Mouse (Mus musculus): ENCODE measurements at regions not wholly inside any gene's neighbourhood (a gene's known extent, or its start where the extent isn't known, plus 50 kb on each side); places are given as distances from the start of the nearest gene placed in this dataset.
A peak's percentile ranks its signal among the peaks of the same experiment; 100 is the strongest.

DNA sequence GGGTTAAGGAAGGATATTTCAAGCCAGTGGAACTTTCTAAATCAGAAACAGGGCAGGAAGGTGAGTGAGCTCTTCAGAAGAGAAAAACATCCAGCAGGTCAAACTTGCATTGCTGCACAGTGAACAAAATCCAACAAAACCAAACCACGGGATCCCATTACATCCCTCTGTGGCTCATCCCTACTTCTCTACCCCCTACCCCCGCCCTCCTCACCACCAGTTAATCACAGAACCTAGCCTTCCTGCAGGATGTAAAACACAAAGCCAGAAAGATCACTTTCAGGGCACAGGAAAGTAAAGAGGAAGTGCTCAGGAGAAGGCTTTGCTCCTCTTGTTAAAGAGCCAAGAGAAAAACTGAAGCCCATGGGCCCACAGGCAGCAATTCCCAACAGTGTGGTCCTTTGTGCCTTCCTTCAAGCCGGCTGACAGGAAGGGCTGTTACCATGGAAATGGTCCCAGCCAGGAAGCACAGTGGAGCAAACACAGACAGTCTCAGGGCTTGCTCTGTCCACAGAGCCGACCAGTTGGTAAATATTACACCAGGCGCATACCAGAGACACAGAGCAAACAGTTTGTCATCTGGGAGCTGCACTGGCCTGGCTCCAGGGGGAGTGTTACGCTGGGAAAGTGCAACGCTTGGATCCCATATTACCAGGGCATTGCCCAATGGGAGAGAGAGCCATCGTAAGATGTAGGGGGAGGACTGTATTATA is 63.2 kb upstream of the Lmcd1 start:
- Histone ChIP-seq H3K27ac (ENCODE audit: low read depth, low read length) (no peak overlapping the region), H3K4me1 (replicated peaks; ENCODE audit: control insufficient read depth, insufficient read depth, low read length) (no peaks in the 10 kb centered on the region), H3K9ac (ENCODE audit: low read depth, low read length) (no peak overlapping the region), H3K4me2 (replicated peaks; ENCODE audit: low read depth) (no peak overlapping the region), H3K36me3 (ENCODE audit: control insufficient read depth, insufficient read depth) (no peaks in the 10 kb centered on the region), H3K27me3 (replicated peaks; ENCODE audit: control insufficient read depth, insufficient read depth, low read length) (no peaks in the 10 kb centered on the region), H3K9me3 (ENCODE audit: control insufficient read depth) (no peaks in the 10 kb centered on the region), H3K4me3 (ENCODE audit: low read depth, low read length) (no peak overlapping the region)
- ATAC-seq, result peak; percentile 80
- TF ChIP-seq CTCF (IDR thresholded peaks at IDR 0.05; ENCODE audit: low read depth), result peak; percentile 46
- 13% methylated on average over 8 of the region's 8 CpGs for WGBS

DNA sequence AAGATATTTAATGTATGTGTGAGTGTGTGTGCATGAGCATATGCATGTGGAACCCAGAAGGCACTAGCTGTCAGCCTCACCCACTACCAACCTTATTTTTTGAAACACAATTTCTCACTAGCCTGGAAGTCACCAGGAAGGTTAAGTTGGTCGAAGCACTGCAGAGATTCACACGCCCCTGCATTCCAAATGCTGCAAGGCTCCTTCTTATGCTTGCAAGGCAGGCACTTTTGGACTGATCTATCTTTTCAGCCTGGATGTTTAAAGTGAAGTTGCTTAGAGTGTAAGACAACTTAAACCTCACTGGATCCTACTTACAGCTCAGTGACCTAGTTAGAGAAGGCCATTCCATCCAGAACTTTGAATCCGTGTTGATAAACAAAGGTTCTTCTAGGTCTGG is 56.7 kb upstream of the Lmcd1 start:
- Histone ChIP-seq H3K27ac (ENCODE audit: low read depth, low read length) (no peak overlapping the region), H3K36me3 (ENCODE audit: control insufficient read depth, insufficient read depth) (no peaks in the 10 kb centered on the region), H3K4me1 (replicated peaks; ENCODE audit: control insufficient read depth, insufficient read depth, low read length) (no peaks in the 10 kb centered on the region), H3K9me3 (ENCODE audit: control insufficient read depth) (no peaks in the 10 kb centered on the region), H3K27me3 (replicated peaks; ENCODE audit: control insufficient read depth, insufficient read depth, low read length) (no peaks in the 10 kb centered on the region), H3K9ac (ENCODE audit: low read depth, low read length) (no peak overlapping the region), H3K4me3 (ENCODE audit: low read depth, low read length) (no peak overlapping the region), H3K4me2 (replicated peaks; ENCODE audit: low read depth) (no peak overlapping the region)
- WGBS, result 86% methylated on average over 3 of the region's 3 CpGs
- ATAC-seq, result no peak
- TF ChIP-seq CTCF (IDR thresholded peaks at IDR 0.05; ENCODE audit: low read depth), result no peak

DNA sequence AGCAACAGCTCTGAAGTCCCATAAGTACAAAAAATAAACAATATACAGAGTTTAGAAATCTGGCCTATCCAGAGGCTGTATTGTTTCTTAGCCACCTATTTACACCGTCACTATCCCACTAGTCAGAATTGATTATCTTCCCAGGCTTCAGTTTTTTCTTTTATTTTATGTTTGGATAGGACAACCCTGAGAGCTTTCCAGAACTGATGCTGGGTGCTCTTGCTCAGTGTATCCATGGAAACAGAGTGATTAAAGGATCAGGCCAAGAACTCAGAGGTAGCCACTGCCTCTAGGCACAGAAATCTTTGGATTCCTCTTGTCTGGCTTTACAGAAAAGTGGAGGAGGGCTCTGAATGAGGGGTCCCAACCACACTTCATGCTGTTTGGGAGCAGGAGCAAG is 55.3 kb upstream of the Lmcd1 start:
- no peak for ATAC-seq

DNA sequence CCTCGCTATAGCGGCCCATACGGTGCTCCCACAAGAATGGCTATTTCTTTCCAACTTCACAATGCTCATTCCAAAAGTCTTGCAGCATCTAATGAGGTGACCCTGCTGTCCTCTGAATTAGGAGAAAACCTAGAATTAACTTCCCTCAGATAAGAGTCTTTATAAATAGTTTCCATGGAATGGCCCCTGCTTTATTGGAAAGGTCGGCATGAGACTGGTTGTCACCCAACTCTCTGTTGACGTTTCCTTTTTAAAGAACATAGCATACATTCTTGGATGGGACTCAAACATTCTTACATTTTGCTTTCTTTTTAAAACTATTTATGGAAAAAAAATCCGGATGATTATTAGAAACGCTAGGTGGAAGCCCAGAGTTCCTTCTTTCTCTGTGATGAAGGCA is 53.9 kb upstream of the Lmcd1 start:
- no peak for ATAC-seq
- no peak overlapping the region for H3K4me2 ChIP-seq (replicated peaks; ENCODE audit: low read depth)
- no peak for TF ChIP-seq CTCF (IDR thresholded peaks at IDR 0.05; ENCODE audit: low read depth)
- H3K4me3 ChIP-seq (ENCODE audit: low read depth, low read length), result no peak overlapping the region
- H3K36me3 ChIP-seq (ENCODE audit: control insufficient read depth, insufficient read depth), result no peaks in the 10 kb centered on the region
- no peaks in the 10 kb centered on the region for H3K27me3 ChIP-seq (replicated peaks; ENCODE audit: control insufficient read depth, insufficient read depth, low read length)
- no peaks in the 10 kb centered on the region for H3K4me1 ChIP-seq (replicated peaks; ENCODE audit: control insufficient read depth, insufficient read depth, low read length)
- H3K27ac ChIP-seq (ENCODE audit: low read depth, low read length), result no peak overlapping the region
- 72% methylated on average over 7 of the region's 7 CpGs for WGBS
- H3K9ac ChIP-seq (ENCODE audit: low read depth, low read length), result no peak overlapping the region
- H3K9me3 ChIP-seq (ENCODE audit: control insufficient read depth), result no peaks in the 10 kb centered on the region

More for the DNA sequence above, 55.3 kb upstream of the Lmcd1 start:
- Histone ChIP-seq H3K27me3 (replicated peaks; ENCODE audit: control insufficient read depth, insufficient read depth, low read length) (no peaks in the 10 kb centered on the region), H3K27ac (ENCODE audit: low read depth, low read length) (no peak overlapping the region), H3K36me3 (ENCODE audit: control insufficient read depth, insufficient read depth) (no peaks in the 10 kb centered on the region), H3K9ac (ENCODE audit: low read depth, low read length) (no peak overlapping the region), H3K4me2 (replicated peaks; ENCODE audit: low read depth) (no peak overlapping the region), H3K4me3 (ENCODE audit: low read depth, low read length) (no peak overlapping the region), H3K9me3 (ENCODE audit: control insufficient read depth) (no peaks in the 10 kb centered on the region), H3K4me1 (replicated peaks; ENCODE audit: control insufficient read depth, insufficient read depth, low read length) (no peaks in the 10 kb centered on the region)
- no peak for TF ChIP-seq CTCF (IDR thresholded peaks at IDR 0.05; ENCODE audit: low read depth)
- WGBS, result 42% methylated on average over 1 of the region's 1 CpGs

DNA sequence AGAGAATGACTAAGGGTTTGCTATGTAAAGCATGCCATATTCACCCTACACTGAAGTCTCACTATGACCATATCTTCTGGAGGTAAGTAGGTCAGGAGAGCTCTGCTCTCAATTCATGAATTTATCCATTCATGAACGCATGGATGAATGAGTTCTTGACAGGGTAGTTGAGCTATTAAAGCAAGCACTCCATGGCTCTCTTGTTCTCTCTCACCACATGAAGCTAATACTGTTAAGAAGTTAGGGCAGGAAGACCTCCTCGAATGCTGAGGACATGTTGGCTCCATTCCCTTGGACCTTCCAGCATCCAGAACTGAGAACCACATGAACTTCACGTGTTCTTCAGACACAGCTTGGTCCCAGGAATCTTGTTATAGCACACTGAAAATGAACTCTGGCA is 53.4 kb upstream of the Lmcd1 start:
- Histone ChIP-seq H3K27ac (ENCODE audit: low read depth, low read length) (no peak overlapping the region), H3K4me3 (ENCODE audit: low read depth, low read length) (no peak overlapping the region), H3K27me3 (replicated peaks; ENCODE audit: control insufficient read depth, insufficient read depth, low read length) (no peaks in the 10 kb centered on the region), H3K9me3 (ENCODE audit: control insufficient read depth) (no peaks in the 10 kb centered on the region), H3K36me3 (ENCODE audit: control insufficient read depth, insufficient read depth) (no peaks in the 10 kb centered on the region), H3K4me1 (replicated peaks; ENCODE audit: control insufficient read depth, insufficient read depth, low read length) (no peaks in the 10 kb centered on the region), H3K9ac (ENCODE audit: low read depth, low read length) (no peak overlapping the region), H3K4me2 (replicated peaks; ENCODE audit: low read depth) (no peak overlapping the region)
- TF ChIP-seq CTCF (IDR thresholded peaks at IDR 0.05; ENCODE audit: low read depth), result no peak
- WGBS, result 79% methylated on average over 3 of the region's 3 CpGs
- ATAC-seq, result no peak

DNA sequence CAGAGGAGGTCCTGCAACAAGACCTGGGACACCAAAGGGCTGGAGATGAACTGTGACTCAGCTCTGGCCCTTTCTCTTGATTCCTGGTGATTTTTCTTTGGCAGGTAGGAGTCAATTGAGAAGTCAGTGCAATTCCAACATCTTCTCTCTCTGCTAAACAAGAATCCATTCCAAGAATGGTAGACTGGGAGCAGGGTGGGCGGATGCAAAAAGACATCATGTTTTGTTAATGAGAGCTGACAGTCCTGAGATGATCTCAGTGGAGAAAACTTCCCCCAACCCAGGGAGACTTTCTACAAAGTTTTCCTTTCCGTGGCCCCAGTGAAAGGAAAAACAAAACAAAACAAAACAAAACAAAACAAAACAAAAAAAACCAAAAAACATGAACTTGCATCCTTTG is 52.2 kb upstream of the Lmcd1 start:
- Histone ChIP-seq H3K36me3 (ENCODE audit: control insufficient read depth, insufficient read depth) (no peaks in the 10 kb centered on the region), H3K9ac (ENCODE audit: low read depth, low read length) (no peak overlapping the region), H3K9me3 (ENCODE audit: control insufficient read depth) (no peaks in the 10 kb centered on the region), H3K4me2 (replicated peaks; ENCODE audit: low read depth) (no peak overlapping the region), H3K27me3 (replicated peaks; ENCODE audit: control insufficient read depth, insufficient read depth, low read length) (no peaks in the 10 kb centered on the region), H3K27ac (ENCODE audit: low read depth, low read length) (no peak overlapping the region), H3K4me1 (replicated peaks; ENCODE audit: control insufficient read depth, insufficient read depth, low read length) (no peaks in the 10 kb centered on the region), H3K4me3 (ENCODE audit: low read depth, low read length) (no peak overlapping the region)
- TF ChIP-seq CTCF (IDR thresholded peaks at IDR 0.05; ENCODE audit: low read depth), result no peak
- no peak for ATAC-seq
- 64% methylated on average over 2 of the region's 2 CpGs for WGBS

DNA sequence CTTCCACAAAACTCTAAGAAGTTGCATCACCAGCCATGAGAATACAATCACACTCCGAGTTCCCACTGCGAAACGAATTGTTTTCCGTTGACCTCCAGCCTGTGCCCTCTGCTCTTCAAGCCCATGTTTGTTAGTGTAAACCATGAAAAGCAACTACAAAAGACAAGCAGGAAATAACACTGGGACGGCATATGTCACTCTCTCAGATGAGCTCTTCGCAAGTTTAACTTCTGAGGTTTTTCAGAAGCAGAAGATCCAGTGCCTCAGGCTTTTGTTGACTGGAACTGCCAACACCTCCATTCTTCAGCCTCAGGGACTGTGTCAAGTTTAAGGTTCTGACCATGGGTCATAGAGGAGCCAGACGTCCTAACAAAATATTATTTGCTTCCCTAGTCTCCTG is 50.2 kb upstream of the Lmcd1 start:
- Histone ChIP-seq H3K9ac (ENCODE audit: low read depth, low read length) (no peak overlapping the region), H3K36me3 (ENCODE audit: control insufficient read depth, insufficient read depth) (no peaks in the 10 kb centered on the region), H3K27me3 (replicated peaks; ENCODE audit: control insufficient read depth, insufficient read depth, low read length) (no peaks in the 10 kb centered on the region), H3K4me1 (replicated peaks; ENCODE audit: control insufficient read depth, insufficient read depth, low read length) (no peaks in the 10 kb centered on the region), H3K9me3 (ENCODE audit: control insufficient read depth) (no peaks in the 10 kb centered on the region), H3K4me3 (ENCODE audit: low read depth, low read length) (no peak overlapping the region), H3K27ac (ENCODE audit: low read depth, low read length) (no peak overlapping the region), H3K4me2 (replicated peaks; ENCODE audit: low read depth) (no peak overlapping the region)
- WGBS, result 72% methylated on average over 7 of the region's 7 CpGs
- ATAC-seq, result no peak
- TF ChIP-seq CTCF (IDR thresholded peaks at IDR 0.05; ENCODE audit: low read depth), result no peak
